20 mouse cellular contexts compared by ENCODE assay signal in the genomic region with DNA sequence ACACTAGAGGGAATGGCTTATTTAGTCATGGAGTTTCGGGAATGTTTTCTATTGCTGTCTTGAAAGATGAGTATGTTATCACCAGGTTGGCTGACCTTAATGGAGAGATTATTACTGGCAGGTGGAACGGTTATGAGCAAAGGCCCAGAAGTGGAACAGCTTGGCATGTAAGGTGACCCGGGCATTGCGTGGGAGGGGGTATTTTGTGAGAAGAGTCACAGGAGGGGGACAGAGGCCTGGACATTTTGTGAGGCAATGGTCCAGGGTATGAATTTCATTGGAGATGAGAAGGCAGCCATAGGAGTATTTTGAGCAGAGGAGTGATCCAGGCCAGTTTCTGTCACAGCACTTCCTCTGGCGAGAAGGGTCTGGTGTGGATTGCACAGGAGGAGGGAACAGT.
"Had no signal": no experiment of that assay in that cellular context is flagged by ENCODE, and none has a peak within 500 bp of the region (broad histone marks: within the 10 kb centered on the region; RNA-seq: fewer than 3 reads in every experiment).

No protein-coding gene starts in this region.

- H3K9me3 ChIP-seq: midbrain, embryonic 10.5 days; midbrain, embryonic 12.5 days; neural tube, embryonic 13.5 days; neural tube, embryonic 15.5 days; stomach, embryonic 15.5 days had no signal

- H3K4me2 ChIP-seq: lung, embryonic 14.5 days; midbrain, embryonic 12.5 days; neural tube, embryonic 13.5 days; neural tube, embryonic 15.5 days; stomach, embryonic 15.5 days had no signal

- DNase-seq: lung, adult 18-20 months; lung, embryonic 14.5 days; lung, postnatal 10 days; lung, postnatal 4 days; midbrain, embryonic 14.5 days; retina, postnatal 1 day; right cerebral cortex, adult 18-20 months; right cerebral cortex, postnatal 25 days; right cerebral cortex, postnatal 4 days; thymus, adult 2 months; thymus, postnatal 25 days; thymus, postnatal 4 days had no signal

- H3K4me3 ChIP-seq: midbrain, embryonic 10.5 days; midbrain, embryonic 12.5 days; myocyte; neural tube, embryonic 13.5 days; neural tube, embryonic 15.5 days; stomach, embryonic 15.5 days had no signal

- H3K9ac ChIP-seq: lung, embryonic 14.5 days; midbrain, embryonic 12.5 days; neural tube, embryonic 13.5 days; neural tube, embryonic 15.5 days; stomach, embryonic 15.5 days had no signal

- H3K4me1 ChIP-seq: neural tube, embryonic 15.5 days had no signal

- H3K27ac ChIP-seq: midbrain, embryonic 10.5 days; midbrain, embryonic 12.5 days; neural tube, embryonic 13.5 days; neural tube, embryonic 15.5 days; stomach, embryonic 15.5 days; stomach, postnatal 0 days had no signal

- H3K27me3 ChIP-seq: stomach, embryonic 15.5 days had no signal

- ATAC-seq: midbrain, embryonic 16.5 days had no signal

- H3K36me3 ChIP-seq: midbrain, embryonic 10.5 days; midbrain, embryonic 12.5 days; neural tube, embryonic 13.5 days; neural tube, embryonic 15.5 days; stomach, embryonic 15.5 days had no signal
